Mouse (Mus musculus) cerebellum, postnatal 25 days (tissue): ENCODE data around the gene Nacc2.

Experiments used
- DNase-seq, 2 experiments: peaks; one replicate each; pipeline ENCODE4 v3.0.0; 2021; ENCODE audit warnings: mixed read lengths in 2 of 2

The Nacc2 gene

GRCm38 (mm10) chr2:26091771-26092393 lies 31.1 kb downstream of the Nacc2 start:
- peak; percentile 66 to 71 for DNase-seq

- DNase-seq = peak; percentile 71
These were observed 31.9 kb downstream of the Nacc2 start for GRCm38 (mm10) chr2:26090876-26091770.

- no peak for DNase-seq
These were observed 34.0 kb downstream of the Nacc2 start for GRCm38 (mm10) chr2:26089005-26089404.

GRCm38 (mm10) chr2:26086926-26087600 lies 36.0 kb downstream of the Nacc2 start:
- no peak for DNase-seq

- no peak for DNase-seq
These were observed 36.5 kb downstream of the Nacc2 start for GRCm38 (mm10) chr2:26086505-26086904.

GRCm38 (mm10) chr2:26082883-26083282 lies 40.1 kb downstream of the Nacc2 start:
- DNase-seq = no peak

GRCm38 (mm10) chr2:26080830-26081229 lies 42.2 kb downstream of the Nacc2 start:
- no peak for DNase-seq

- no peak for DNase-seq
These were observed 43.6 kb downstream of the Nacc2 start for GRCm38 (mm10) chr2:26079409-26079808.

GRCm38 (mm10) chr2:26077068-26077467 lies 46.0 kb downstream of the Nacc2 start:
- no peak for DNase-seq

GRCm38 (mm10) chr2:26076121-26076520 lies 46.9 kb downstream of the Nacc2 start:
- DNase-seq = no peak

- DNase-seq = no peak
These were observed 48.5 kb downstream of the Nacc2 start for GRCm38 (mm10) chr2:26074551-26074950.

GRCm38 (mm10) chr2:26068592-26068991 lies 54.4 kb downstream of the Nacc2 start:
- no peak for DNase-seq

GRCm38 (mm10) chr2:26068175-26068574 lies 54.8 kb downstream of the Nacc2 start:
- DNase-seq = no peak

- DNase-seq = no peak
These were observed 56.5 kb downstream of the Nacc2 start for GRCm38 (mm10) chr2:26066527-26066926.

GRCm38 (mm10) chr2:26062742-26063427 lies 60.1 kb downstream of the Nacc2 start:
- DNase-seq = no peak

- DNase-seq = no peak
These were observed 60.8 kb downstream of the Nacc2 start for GRCm38 (mm10) chr2:26062241-26062640.

GRCm38 (mm10) chr2:26061018-26061666 lies 61.9 kb downstream of the Nacc2 start:
- peak; percentile 63 to 70 for DNase-seq

GRCm38 (mm10) chr2:26057053-26057452 lies 66.0 kb downstream of the Nacc2 start:
- DNase-seq = no peak

- no peak for DNase-seq
These were observed 66.8 kb downstream of the Nacc2 start for GRCm38 (mm10) chr2:26056226-26056625.

- DNase-seq = no peak
These were observed 67.3 kb downstream of the Nacc2 start for GRCm38 (mm10) chr2:26055747-26056102.

- DNase-seq = peak; percentile 75 to 83
These were observed 67.8 kb downstream of the Nacc2 start for GRCm38 (mm10) chr2:26055046-26055746.

- DNase-seq = no peak
These were observed 70.2 kb downstream of the Nacc2 start for GRCm38 (mm10) chr2:26052806-26053205.
